ENCODE assay signal across 8 mouse cellular contexts in genomic region chr8:64692651-64693201, GRCm38 (mm10). TPM values are rescaled to one million over a fixed set of nuclear protein-coding genes. Genes with fewer than 3 reads are reported as not detected.
DNase-seq lines count a peak whose midpoint lies in the region; ATAC-seq and TF ChIP-seq lines count a peak whose summit lies in the region.

TSS of gene Cpe (minus strand) at chr8:64693054.

- peak; percentile 67 for TF ChIP-seq POLR2A in embryonic fibroblast, embryonic 13.5 days (IDR thresholded peaks at IDR 0.05; ENCODE audit: low read depth, low read length)

- peak within 1 kb of the TSS; percentile 70 for H3K4me2 ChIP-seq in limb, embryonic 11.5 days (ENCODE audit: low read depth, severe bottlenecking)
- H3K4me2 ChIP-seq in midbrain, embryonic 12.5 days (replicated peaks), result peak within 1 kb of the TSS; percentile 56

- peaks cover 9% of the 10 kb centered on the region; the same call in 1 of the 2 replicates for H3K4me1 ChIP-seq in embryonic fibroblast, embryonic 13.5 days (ENCODE audit: control insufficient read depth, insufficient read depth, low read length)
- H3K4me1 ChIP-seq in heart, embryonic 10.5 days, result peaks cover 15% of the 10 kb centered on the region
- H3K4me1 ChIP-seq in limb, embryonic 11.5 days (ENCODE audit: control insufficient read depth, insufficient read depth, low read length), result no peaks in the 10 kb centered on the region
- H3K4me1 ChIP-seq in midbrain, embryonic 12.5 days, result peaks cover 24% of the 10 kb centered on the region

- under 1% methylated on average over 54 of the region's 54 CpGs for WGBS in heart, embryonic 10.5 days
- under 1% methylated on average over 54 of the region's 54 CpGs for WGBS in limb, embryonic 11.5 days
- WGBS in midbrain, embryonic 12.5 days, result under 1% methylated on average over 54 of the region's 54 CpGs

- H3K9ac ChIP-seq in limb, embryonic 11.5 days (ENCODE audit: low read length), result peak within 1 kb of the TSS; percentile 95
- peak within 1 kb of the TSS; percentile 87 for H3K9ac ChIP-seq in midbrain, embryonic 12.5 days (replicated peaks)

- peak within 1 kb of the TSS; percentile 50 for H3K27ac ChIP-seq in embryonic fibroblast, embryonic 13.5 days (ENCODE audit: insufficient read depth, low read length)
- H3K27ac ChIP-seq in heart, embryonic 10.5 days, result peak within 1 kb of the TSS; percentile 95
- peak within 1 kb of the TSS; percentile 83 for H3K27ac ChIP-seq in limb, embryonic 11.5 days (replicated peaks; ENCODE audit: low read depth, low read length)
- H3K27ac ChIP-seq in midbrain, embryonic 12.5 days (replicated peaks), result peak within 1 kb of the TSS; percentile 98

- no peaks in the 10 kb centered on the region for H3K36me3 ChIP-seq in heart, embryonic 10.5 days
- no peaks in the 10 kb centered on the region for H3K36me3 ChIP-seq in limb, embryonic 11.5 days (ENCODE audit: control insufficient read depth, insufficient read depth, low read length)
- H3K36me3 ChIP-seq in midbrain, embryonic 12.5 days, result no peaks in the 10 kb centered on the region

- ATAC-seq in limb, embryonic 11.5 days (ENCODE audit: insufficient number of reproducible peaks, low FRiP score, low TSS enrichment, low read depth), result peak; percentile 99
- ATAC-seq in midbrain, embryonic 12.5 days (ENCODE audit: low FRiP score, low read depth), result peak; percentile 99

- peak; percentile 91 for DNase-seq in 3134 (ENCODE audit: extremely low read depth, insufficient read length, low spot score)
- peak; percentile 96 for DNase-seq in brain, adult 2 months (ENCODE audit: low read depth, low spot score)
- DNase-seq in heart, embryonic 10.5 days (ENCODE audit: low spot score), result peak; percentile 91
- peak; percentile 70 for DNase-seq in kidney, adult 9 months
- peak; percentile 89 for DNase-seq in limb, embryonic 11.5 days (ENCODE audit: low spot score)
- DNase-seq in spleen, postnatal 36 days (ENCODE audit: low spot score in 2 of 2), result peak; percentile 1 to 3

- peak within 1 kb of the TSS; percentile 89 for H3K4me3 ChIP-seq in embryonic fibroblast, embryonic 13.5 days (ENCODE audit: insufficient read depth, low read length)
- peak within 1 kb of the TSS; percentile 85 for H3K4me3 ChIP-seq in heart, embryonic 10.5 days
- H3K4me3 ChIP-seq in limb, embryonic 11.5 days (ENCODE audit: low read depth, low read length), result peak within 1 kb of the TSS; percentile 68
- H3K4me3 ChIP-seq in midbrain, embryonic 12.5 days, result peak within 1 kb of the TSS; percentile 65

- peak; percentile 80 for TF ChIP-seq CTCF in embryonic fibroblast, embryonic 13.5 days (IDR thresholded peaks at IDR 0.05; ENCODE audit: borderline replicate concordance, insufficient read depth, low read length)

- peaks cover 12% of the 10 kb centered on the region; the same call in 1 of the 2 replicates for H3K27me3 ChIP-seq in heart, embryonic 10.5 days (ENCODE audit: insufficient read depth, poor library complexity, severe bottlenecking)
- H3K27me3 ChIP-seq in limb, embryonic 11.5 days (ENCODE audit: control insufficient read depth, insufficient read depth, low read length), result no peaks in the 10 kb centered on the region
- no peaks in the 10 kb centered on the region for H3K27me3 ChIP-seq in midbrain, embryonic 12.5 days

- no peaks in the 10 kb centered on the region for H3K9me3 ChIP-seq in heart, embryonic 10.5 days
- no peaks in the 10 kb centered on the region for H3K9me3 ChIP-seq in limb, embryonic 11.5 days (ENCODE audit: control insufficient read depth, low read length)
- H3K9me3 ChIP-seq in midbrain, embryonic 12.5 days, result no peaks in the 10 kb centered on the region

RNA-seq across cellular contexts. Expression of gene Cpe, which starts in this region (rescaled TPM):
- 511 and 923 TPM in 2 replicates for polyA plus RNA-seq in embryonic fibroblast, embryonic 13.5 days (2011; ENCODE audit: insufficient read length, low read depth, missing spikeins)
- polyA plus RNA-seq in heart, embryonic 10.5 days (2016; fragmentation: Nextera tagmentation; extraction: Ambion mirVana), result 67.0 and 69.2 TPM in 2 replicates
- 120 and 124 TPM in 2 replicates for polyA plus RNA-seq in limb, embryonic 11.5 days (2014; fragmentation: Nextera tagmentation; extraction: Ambion mirVana)
- 426 and 488 TPM in 2 replicates for polyA plus RNA-seq in midbrain, embryonic 12.5 days (2016; fragmentation: Nextera tagmentation; extraction: Ambion mirVana)

Comparison
In these comparisons a context has a peak if more than half of its experiments do, and no peak if none do; other contexts are left out.
1. Peak in every context shown above with its lines: DNase-seq, ATAC-seq, H3K4me3 ChIP-seq and H3K27ac ChIP-seq.
2. DNase-seq: peak in every context shown above with its lines; median percentile 96 in brain, adult 2 months; 91 in 3134; 91 in heart, embryonic 10.5 days; 89 in limb, embryonic 11.5 days; 70 in kidney, adult 9 months; 2 in spleen, postnatal 36 days.